Mouse (Mus musculus): ENCODE measurements around the gene Chrm3.
A peak's percentile ranks its signal among the peaks of the same experiment; 100 is the strongest.

Gene Chrm3

GRCm38 (mm10) chr13:9977699-9978098, 382.9 kb downstream of the Chrm3 start:
- no peak for DNase-seq

GRCm38 (mm10) chr13:9973742-9974321, 386.8 kb downstream of the Chrm3 start:
- DNase-seq, result peak; percentile 35

GRCm38 (mm10) chr13:9971845-9972244, 388.8 kb downstream of the Chrm3 start:
- DNase-seq, result no peak

- no peak for DNase-seq
These were observed 408.0 kb downstream of the Chrm3 start for GRCm38 (mm10) chr13:9952619-9953018.

- DNase-seq, result no peak
These were observed 409.3 kb downstream of the Chrm3 start for GRCm38 (mm10) chr13:9951376-9951775.

- DNase-seq, result no peak
These were observed 411.6 kb downstream of the Chrm3 start for GRCm38 (mm10) chr13:9949091-9949490.

- DNase-seq, result no peak
These were observed 420.5 kb downstream of the Chrm3 start for GRCm38 (mm10) chr13:9940186-9940585.

- DNase-seq, result no peak
These were observed 421.7 kb downstream of the Chrm3 start for GRCm38 (mm10) chr13:9938798-9939485.

- DNase-seq, result no peak
These were observed 427.9 kb downstream of the Chrm3 start for GRCm38 (mm10) chr13:9932714-9933113.

- DNase-seq, result no peak
These were observed 430.0 kb downstream of the Chrm3 start for GRCm38 (mm10) chr13:9930606-9931005.

- DNase-seq, result peak; percentile 58
These were observed 430.7 kb downstream of the Chrm3 start for GRCm38 (mm10) chr13:9929978-9930377.

- DNase-seq, result no peak
These were observed 439.5 kb downstream of the Chrm3 start for GRCm38 (mm10) chr13:9921150-9921549.

- DNase-seq, result no peak
These were observed 447.9 kb downstream of the Chrm3 start for GRCm38 (mm10) chr13:9912697-9913096.

- no peak for DNase-seq
These were observed 451.9 kb downstream of the Chrm3 start for GRCm38 (mm10) chr13:9908707-9909106.

- no peak for DNase-seq
These were observed 453.4 kb downstream of the Chrm3 start for GRCm38 (mm10) chr13:9907202-9907601.

- no peak for DNase-seq
These were observed 456.2 kb downstream of the Chrm3 start for GRCm38 (mm10) chr13:9904455-9904854.

GRCm38 (mm10) chr13:9900653-9901385, 459.8 kb downstream of the Chrm3 start:
- no peak for DNase-seq

- no peak for DNase-seq
These were observed 461.8 kb downstream of the Chrm3 start for GRCm38 (mm10) chr13:9898664-9899369.

- DNase-seq, result no peak
These were observed 463.4 kb downstream of the Chrm3 start for GRCm38 (mm10) chr13:9897231-9897630.

- DNase-seq, result peak; percentile 64
These were observed 465.5 kb downstream of the Chrm3 start for GRCm38 (mm10) chr13:9895045-9895625.

GRCm38 (mm10) chr13:9891088-9891487, 469.6 kb downstream of the Chrm3 start:
- no peak for DNase-seq

GRCm38 (mm10) chr13:9890460-9890859, 470.2 kb downstream of the Chrm3 start:
- peak; percentile 12 for DNase-seq

- DNase-seq, result no peak
These were observed 470.7 kb downstream of the Chrm3 start for GRCm38 (mm10) chr13:9889954-9890353.
